Mouse (Mus musculus) frontal cortex, postnatal 10 days (tissue): Measurements from ENCODE around the gene Dtnbp1.

Experiments used
- DNase-seq, 2 experiments: peaks; one replicate each; pipeline ENCODE4 v3.0.0; 2022; ENCODE audit warnings: low spot score in 2 of 2, mixed read lengths in 1 of 2

Dtnbp1 gene

GRCm38 (mm10) chr13:44948320-44949250 is 53.4 kb downstream of the Dtnbp1 start:
- DNase-seq: no peak

GRCm38 (mm10) chr13:44946880-44947635 is 54.9 kb downstream of the Dtnbp1 start:
- peak in 1 of 2 experiments; percentile 32 for DNase-seq

GRCm38 (mm10) chr13:44943618-44944017 is 58.3 kb downstream of the Dtnbp1 start:
- DNase-seq: no peak

- DNase-seq: no peak
These were observed 62.5 kb downstream of the Dtnbp1 start for GRCm38 (mm10) chr13:44939326-44940035.

- no peak for DNase-seq
These were observed 64.3 kb downstream of the Dtnbp1 start for GRCm38 (mm10) chr13:44937681-44938080.

- no peak for DNase-seq
These were observed 68.4 kb downstream of the Dtnbp1 start for GRCm38 (mm10) chr13:44933575-44933974.

GRCm38 (mm10) chr13:44932307-44933264 is 69.4 kb downstream of the Dtnbp1 start:
- DNase-seq: no peak

- no peak for DNase-seq
These were observed 75.6 kb downstream of the Dtnbp1 start for GRCm38 (mm10) chr13:44926311-44926710.

- DNase-seq: no peak
These were observed 76.8 kb downstream of the Dtnbp1 start for GRCm38 (mm10) chr13:44925173-44925572.

- no peak for DNase-seq
These were observed 77.9 kb downstream of the Dtnbp1 start for GRCm38 (mm10) chr13:44924042-44924441.

- no peak for DNase-seq
These were observed 80.2 kb downstream of the Dtnbp1 start for GRCm38 (mm10) chr13:44921721-44922120.

- DNase-seq: no peak
These were observed 80.9 kb downstream of the Dtnbp1 start for GRCm38 (mm10) chr13:44921095-44921494.

- no peak for DNase-seq
These were observed 83.7 kb downstream of the Dtnbp1 start for GRCm38 (mm10) chr13:44918269-44918668.

- no peak for DNase-seq
These were observed 84.7 kb downstream of the Dtnbp1 start for GRCm38 (mm10) chr13:44917202-44917601.

GRCm38 (mm10) chr13:44915945-44916344 is 86.0 kb downstream of the Dtnbp1 start:
- DNase-seq: no peak

GRCm38 (mm10) chr13:44915382-44915781 is 86.6 kb downstream of the Dtnbp1 start:
- no peak for DNase-seq

GRCm38 (mm10) chr13:44913560-44913959 is 88.4 kb downstream of the Dtnbp1 start:
- no peak for DNase-seq

GRCm38 (mm10) chr13:44912851-44913250 is 89.1 kb downstream of the Dtnbp1 start:
- DNase-seq: no peak

- no peak for DNase-seq
These were observed 93.2 kb downstream of the Dtnbp1 start for GRCm38 (mm10) chr13:44908790-44909189.

GRCm38 (mm10) chr13:44907702-44908101 is 94.2 kb downstream of the Dtnbp1 start:
- peak; percentile 87 to 91 for DNase-seq

GRCm38 (mm10) chr13:44906141-44906540 is 95.8 kb downstream of the Dtnbp1 start:
- DNase-seq: no peak
